Mouse (Mus musculus): ENCODE results near the gene Gm45062. TPM values are rescaled to one million over a fixed set of nuclear protein-coding genes. Genes with fewer than 3 reads are reported as not detected.

Gene Gm45062
- polyA plus RNA-seq, 1 experiment, result not detected

- Histone ChIP-seq H3K4me1 (ENCODE audit: control insufficient read depth, insufficient read depth, low read length) (peaks cover 2% of the 10 kb centered on the region; the same call in 1 of the 2 replicates), H3K4me3 (ENCODE audit: insufficient read depth, low read depth, low read length) (no peak overlapping the region), H3K27ac (ENCODE audit: insufficient read depth, low read depth, low read length) (no peak overlapping the region)
- TF ChIP-seq POLR2A (IDR thresholded peaks at IDR 0.05; ENCODE audit: insufficient read depth, low read depth, low read length), result no peak
- TF ChIP-seq CTCF (IDR thresholded peaks at IDR 0.05; ENCODE audit: insufficient read depth, low read depth, low read length), result no peak
Measured at GRCm38 (mm10) chr6:8394044-8394443, 134.8 kb downstream of the Gm45062 start.

GRCm38 (mm10) chr6:8395061-8395460 lies 135.8 kb downstream of the Gm45062 start:
- WGBS, result 74% methylated on average over 4 of the region's 4 CpGs
- TF ChIP-seq CTCF (IDR thresholded peaks at IDR 0.05; ENCODE audit: insufficient read depth, low read depth, low read length) (no peak), POLR2A (IDR thresholded peaks at IDR 0.05; ENCODE audit: insufficient read depth, low read depth, low read length) (no peak)
- peaks cover 2% of the 10 kb centered on the region; the same call in 1 of the 2 replicates for H3K4me1 ChIP-seq (ENCODE audit: control insufficient read depth, insufficient read depth, low read length)
- H3K27ac ChIP-seq (ENCODE audit: insufficient read depth, low read depth, low read length), result no peak overlapping the region
- no peak overlapping the region for H3K4me3 ChIP-seq (ENCODE audit: insufficient read depth, low read depth, low read length)

- Histone ChIP-seq H3K4me1 (ENCODE audit: control insufficient read depth, insufficient read depth, low read length) (peaks cover 2% of the 10 kb centered on the region; the same call in 1 of the 2 replicates), H3K27ac (ENCODE audit: insufficient read depth, low read depth, low read length) (no peak overlapping the region), H3K4me3 (ENCODE audit: insufficient read depth, low read depth, low read length) (no peak overlapping the region)
- TF ChIP-seq POLR2A (IDR thresholded peaks at IDR 0.05; ENCODE audit: insufficient read depth, low read depth, low read length) (no peak), CTCF (IDR thresholded peaks at IDR 0.05; ENCODE audit: insufficient read depth, low read depth, low read length) (no peak)
- 87% methylated on average over 7 of the region's 7 CpGs for WGBS
Measured at GRCm38 (mm10) chr6:8397252-8397651, 138.0 kb downstream of the Gm45062 start.

GRCm38 (mm10) chr6:8399710-8400109 lies 140.5 kb downstream of the Gm45062 start:
- Histone ChIP-seq H3K27ac (ENCODE audit: insufficient read depth, low read depth, low read length) (no peak overlapping the region), H3K4me1 (ENCODE audit: control insufficient read depth, insufficient read depth, low read length) (peaks cover 2% of the 10 kb centered on the region; the same call in 1 of the 2 replicates), H3K4me3 (ENCODE audit: insufficient read depth, low read depth, low read length) (no peak overlapping the region)
- 40% methylated on average over 1 of the region's 1 CpGs for WGBS
- no peak for TF ChIP-seq CTCF (IDR thresholded peaks at IDR 0.05; ENCODE audit: insufficient read depth, low read depth, low read length)
- no peak for TF ChIP-seq POLR2A (IDR thresholded peaks at IDR 0.05; ENCODE audit: insufficient read depth, low read depth, low read length)

GRCm38 (mm10) chr6:8403127-8403526 lies 143.9 kb downstream of the Gm45062 start:
- TF ChIP-seq POLR2A (IDR thresholded peaks at IDR 0.05; ENCODE audit: insufficient read depth, low read depth, low read length) (no peak), CTCF (IDR thresholded peaks at IDR 0.05; ENCODE audit: insufficient read depth, low read depth, low read length) (no peak)
- WGBS, result 95% methylated on average over 5 of the region's 5 CpGs
- Histone ChIP-seq H3K27ac (ENCODE audit: insufficient read depth, low read depth, low read length) (no peak overlapping the region), H3K4me1 (ENCODE audit: control insufficient read depth, insufficient read depth, low read length) (no peaks in the 10 kb centered on the region), H3K4me3 (ENCODE audit: insufficient read depth, low read depth, low read length) (no peak overlapping the region)

- TF ChIP-seq CTCF (IDR thresholded peaks at IDR 0.05; ENCODE audit: insufficient read depth, low read depth, low read length), result no peak
- no peaks in the 10 kb centered on the region for H3K4me1 ChIP-seq (ENCODE audit: control insufficient read depth, insufficient read depth, low read length)
Measured at GRCm38 (mm10) chr6:8405844-8406243, 146.6 kb downstream of the Gm45062 start.

GRCm38 (mm10) chr6:8408332-8408731 lies 149.1 kb downstream of the Gm45062 start:
- Histone ChIP-seq H3K4me3 (ENCODE audit: insufficient read depth, low read depth, low read length) (no peak overlapping the region), H3K27ac (ENCODE audit: insufficient read depth, low read depth, low read length) (no peak overlapping the region), H3K4me1 (ENCODE audit: control insufficient read depth, insufficient read depth, low read length) (peaks cover 2% of the 10 kb centered on the region)
- 39% methylated on average over 2 of the region's 2 CpGs for WGBS
- TF ChIP-seq POLR2A (IDR thresholded peaks at IDR 0.05; ENCODE audit: insufficient read depth, low read depth, low read length), result no peak
- no peak for TF ChIP-seq CTCF (IDR thresholded peaks at IDR 0.05; ENCODE audit: insufficient read depth, low read depth, low read length)

More at GRCm38 (mm10) chr6:8405844-8406243, 146.6 kb downstream of the Gm45062 start:
- 94% methylated on average over 5 of the region's 5 CpGs for WGBS
- no peak overlapping the region for H3K27ac ChIP-seq (ENCODE audit: insufficient read depth, low read depth, low read length)
- no peak overlapping the region for H3K4me3 ChIP-seq (ENCODE audit: insufficient read depth, low read depth, low read length)

- Histone ChIP-seq H3K4me1 (ENCODE audit: control insufficient read depth, insufficient read depth, low read length) (peaks cover 4% of the 10 kb centered on the region), H3K27ac (ENCODE audit: insufficient read depth, low read depth, low read length) (no peak overlapping the region), H3K4me3 (ENCODE audit: insufficient read depth, low read depth, low read length) (no peak overlapping the region)
- WGBS, result 89% methylated on average over 4 of the region's 4 CpGs
- TF ChIP-seq CTCF (IDR thresholded peaks at IDR 0.05; ENCODE audit: insufficient read depth, low read depth, low read length), result no peak
- no peak for TF ChIP-seq POLR2A (IDR thresholded peaks at IDR 0.05; ENCODE audit: insufficient read depth, low read depth, low read length)
Measured at GRCm38 (mm10) chr6:8409865-8410264, 150.6 kb downstream of the Gm45062 start.

GRCm38 (mm10) chr6:8412845-8413598 lies 153.8 kb downstream of the Gm45062 start:
- TF ChIP-seq CTCF (IDR thresholded peaks at IDR 0.05; ENCODE audit: insufficient read depth, low read depth, low read length) (no peak), POLR2A (IDR thresholded peaks at IDR 0.05; ENCODE audit: insufficient read depth, low read depth, low read length) (no peak)
- Histone ChIP-seq H3K4me3 (ENCODE audit: insufficient read depth, low read depth, low read length) (no peak overlapping the region), H3K4me1 (ENCODE audit: control insufficient read depth, insufficient read depth, low read length) (peaks cover 4% of the 10 kb centered on the region), H3K27ac (ENCODE audit: insufficient read depth, low read depth, low read length) (no peak overlapping the region)
- 42% methylated on average over 10 of the region's 10 CpGs for WGBS
